In genomic region chr2:90634671-90635070, GRCm38 (mm10) we compare ENCODE assay signal across 6 mouse cellular contexts.
"Had no signal": no experiment of that assay in that cellular context is flagged by ENCODE, and none has a peak within 500 bp of the region (broad histone marks: within the 10 kb centered on the region; RNA-seq: fewer than 3 reads in every experiment).

No protein-coding gene starts in this region.

- ATAC-seq: intestine, embryonic 15.5 days; liver, postnatal 0 days; midbrain, embryonic 15.5 days had no signal

- DNase-seq: layer of hippocampus, adult 9-11 months; liver, postnatal 0 days; retina, postnatal 1 day; right cerebral cortex, postnatal 25 days had no signal
